Mouse (Mus musculus) midbrain, postnatal 0 days (tissue): Measurements from ENCODE around the gene Arhgef17. TPM values are rescaled to one million over a fixed set of nuclear protein-coding genes. Genes with fewer than 3 reads are reported as not detected.

Experiments
- ATAC-seq: fragments of 200-750 bp; cut with Nextera tagmentation; 2 replicates; pipeline ENCODE4 v1.8.0; 2017; ENCODE audit warnings: moderate number of reproducible peaks, mild to moderate bottlenecking, moderate TSS enrichment, moderate library complexity; ENCODE audit not compliant: low FRiP score
- DNase-seq: peaks from one replicate; pipeline ENCODE4 v3.0.0-alpha.2; 2015; ENCODE audit warnings: low spot score
- H3K27ac ChIP-seq: fragments of 300-500 bp; sonication (generic); 2 replicates; pipeline ENCODE4 v1.5.1; 2014; ENCODE audit warnings: low read depth, mild to moderate bottlenecking, low read length, mixed read lengths
- H3K27me3 ChIP-seq: fragments of 300-500 bp; sonication (generic); 2 replicates; pipeline ENCODE4 v1.6.1; 2014; ENCODE audit warnings: low read length, control low read depth, mixed read lengths; ENCODE audit not compliant: insufficient read depth
- H3K36me3 ChIP-seq: fragments of 300-500 bp; sonication (generic); 2 replicates; pipeline ENCODE4 v1.6.1; 2014; ENCODE audit warnings: low read length, control low read depth, mixed read lengths; ENCODE audit not compliant: insufficient read depth
- H3K4me1 ChIP-seq: fragments of 300-500 bp; sonication (generic); 2 replicates; pipeline ENCODE4 v1.6.1; 2014; ENCODE audit warnings: mild to moderate bottlenecking, control low read depth, antibody characterized with exemption, low read length, mixed read lengths; ENCODE audit not compliant: insufficient read depth
- H3K4me2 ChIP-seq: fragments of 300-500 bp; sonication (generic); 2 replicates; pipeline ENCODE4 v1.6.1; 2014; ENCODE audit warnings: low read depth, mild to moderate bottlenecking, low read length, mixed read lengths; ENCODE audit not compliant: poor library complexity, severe bottlenecking
- H3K4me3 ChIP-seq: fragments of 300-500 bp; sonication (generic); 2 replicates; pipeline ENCODE4 v1.5.1; 2014; ENCODE audit warnings: low read depth, mild to moderate bottlenecking, low read length, moderate library complexity
- H3K9ac ChIP-seq: fragments of 300-500 bp; sonication (generic); replicated peaks from 2 replicates; pipeline ENCODE4 v1.6.1; 2014; ENCODE audit warnings: mild to moderate bottlenecking, low read length, moderate library complexity, mixed read lengths; ENCODE audit not compliant: poor library complexity, severe bottlenecking
- H3K9me3 ChIP-seq: fragments of 300-500 bp; sonication (generic); 2 replicates; pipeline ENCODE4 v1.6.1; 2016; ENCODE audit warnings: low read length, control low read depth
- CTCF ChIP-seq: IDR thresholded peaks from 2 replicates; pipeline ENCODE4 v1.5.1; 2016; ENCODE audit warnings: antibody characterized with exemption, mild to moderate bottlenecking
- WGBS: fragments of 180-500 bp; shearing (Covaris S2); extraction: QIAGEN DNeasy Blood & Tissue Kit; methylation state at CpG from one replicate; pipeline ENCODE4 v1.1.7; 2014; 5-methylcytosine and 5-hydroxymethylcytosine counted together
- polyA plus RNA-seq: library from polyadenylated mRNA; unstranded; fragments of >200 nt; fragmentation: Nextera tagmentation; extraction: Ambion mirVana; gene quantifications from 2 replicates; pipeline ENCODE4 v1.2.1, GENCODE M21; 2015
- total RNA-seq: library from RNA; depleted of rRNA; stranded (reverse); fragments of >200 nt; gene quantifications from 2 replicates; pipeline ENCODE4 v1.2.3, GENCODE M21; 2014

Gene Arhgef17
- total and polyA plus RNA-seq, 2 experiments from 2014 or later, result 16.3 to 89.1 TPM

DNA sequence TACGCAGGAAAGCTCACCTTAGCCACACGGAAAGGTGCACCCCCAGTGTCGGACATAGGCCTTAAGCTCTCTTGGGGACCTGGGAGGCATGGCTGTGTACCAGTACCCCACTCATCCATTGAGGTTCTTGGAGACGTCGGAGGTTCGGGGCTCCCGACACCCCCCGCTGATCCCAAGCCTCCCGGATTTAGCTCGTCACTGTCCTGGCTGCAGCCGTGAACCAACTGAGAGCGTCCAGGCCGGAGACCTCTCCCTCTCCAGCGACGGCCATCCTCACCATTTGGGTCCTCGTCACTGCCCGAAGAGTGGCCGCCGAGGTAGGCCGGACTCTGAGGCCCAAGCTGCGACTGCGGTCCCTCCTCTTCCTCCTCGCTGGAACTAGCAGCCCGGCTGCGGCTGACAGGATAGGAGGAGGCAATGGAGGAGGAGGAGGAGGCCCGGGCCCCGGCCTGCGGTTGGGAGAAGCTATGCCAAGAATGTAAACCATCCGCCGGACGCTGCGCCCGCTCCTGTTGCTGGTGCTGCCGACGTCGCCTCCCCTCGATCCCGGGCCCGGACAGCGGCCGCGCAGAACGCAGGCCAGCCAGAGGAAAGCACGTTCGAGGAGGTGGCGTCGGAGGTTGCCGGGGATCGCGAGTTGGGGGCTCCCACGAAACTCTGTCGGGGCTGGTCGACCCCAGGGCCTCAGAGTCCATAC lies 1.1 kb downstream of the Arhgef17 start:
- H3K27me3 ChIP-seq, result peaks cover 31% of the 10 kb centered on the region
- 9% methylated on average over 48 of the region's 53 CpGs for WGBS
- H3K4me2 ChIP-seq, result peak overlapping the region; percentile 81
- H3K4me1 ChIP-seq, result 0 out of 2 replicates have a peak, but pooled peaks cover 6% of the 10 kb centered on the region
- peak overlapping the region; percentile 43; the same call in 1 of the 2 replicates for H3K27ac ChIP-seq
- H3K9ac ChIP-seq, result peak overlapping the region; percentile 50; the same call in 1 of the 2 replicates
- DNase-seq, result no peak
- no peak for ATAC-seq
- TF ChIP-seq CTCF, result no peak
- H3K4me3 ChIP-seq, result peak overlapping the region; percentile 46
- no peaks in the 10 kb centered on the region for H3K9me3 ChIP-seq
- H3K36me3 ChIP-seq, result no peaks in the 10 kb centered on the region

DNA sequence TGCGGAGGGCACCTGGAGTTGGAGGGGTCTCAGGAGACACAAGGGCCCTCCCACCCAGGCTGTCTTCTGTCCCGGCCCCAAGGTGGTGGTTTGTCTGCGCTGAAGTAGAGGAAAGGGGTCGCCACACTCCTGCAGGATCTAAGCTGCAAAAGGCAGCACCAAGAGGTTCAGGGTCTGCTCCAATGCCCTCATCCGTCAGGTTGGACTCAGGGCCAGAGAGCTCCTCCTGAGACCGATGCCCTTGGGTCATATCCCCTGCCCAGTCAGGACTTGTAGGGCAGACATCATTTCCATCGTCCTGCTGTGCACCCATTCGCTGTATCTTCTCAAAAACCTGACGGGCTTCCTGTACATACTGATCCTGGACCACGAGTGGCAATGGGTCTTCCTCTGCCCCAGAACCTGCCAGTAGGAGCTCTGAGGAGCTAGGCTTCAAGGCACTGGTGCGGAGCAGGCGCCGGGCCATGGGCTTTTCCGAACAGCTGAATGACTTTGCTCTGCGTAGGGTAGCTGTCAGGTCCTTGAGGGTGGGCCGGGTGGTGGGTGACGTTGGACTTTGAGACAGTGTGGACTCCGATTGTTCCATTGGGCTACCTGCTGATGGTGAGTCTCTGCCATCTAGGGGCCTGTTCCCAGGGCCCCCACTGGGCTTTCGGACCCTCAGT lies 2.1 kb downstream of the Arhgef17 start:
- Histone ChIP-seq H3K27ac (no peak overlapping the region), H3K27me3 (peaks cover 31% of the 10 kb centered on the region), H3K9me3 (no peaks in the 10 kb centered on the region), H3K4me3 (peak overlapping the region; percentile 5; the same call in 1 of the 2 replicates), H3K9ac (no peak overlapping the region), H3K4me1 (0 out of 2 replicates have a peak, but pooled peaks cover 9% of the 10 kb centered on the region), H3K36me3 (no peaks in the 10 kb centered on the region), H3K4me2 (peak overlapping the region; percentile 81; the same call in 1 of the 2 replicates)
- TF ChIP-seq CTCF, result no peak
- DNase-seq (no peak), ATAC-seq (no peak)
- 82% methylated on average over 19 of the region's 19 CpGs for WGBS

GRCm38 (mm10) chr7:100928456-100928855 lies 3.5 kb downstream of the Arhgef17 start:
- no peak overlapping the region for H3K27ac ChIP-seq
- WGBS, result 61% methylated on average over 9 of the region's 9 CpGs

DNA sequence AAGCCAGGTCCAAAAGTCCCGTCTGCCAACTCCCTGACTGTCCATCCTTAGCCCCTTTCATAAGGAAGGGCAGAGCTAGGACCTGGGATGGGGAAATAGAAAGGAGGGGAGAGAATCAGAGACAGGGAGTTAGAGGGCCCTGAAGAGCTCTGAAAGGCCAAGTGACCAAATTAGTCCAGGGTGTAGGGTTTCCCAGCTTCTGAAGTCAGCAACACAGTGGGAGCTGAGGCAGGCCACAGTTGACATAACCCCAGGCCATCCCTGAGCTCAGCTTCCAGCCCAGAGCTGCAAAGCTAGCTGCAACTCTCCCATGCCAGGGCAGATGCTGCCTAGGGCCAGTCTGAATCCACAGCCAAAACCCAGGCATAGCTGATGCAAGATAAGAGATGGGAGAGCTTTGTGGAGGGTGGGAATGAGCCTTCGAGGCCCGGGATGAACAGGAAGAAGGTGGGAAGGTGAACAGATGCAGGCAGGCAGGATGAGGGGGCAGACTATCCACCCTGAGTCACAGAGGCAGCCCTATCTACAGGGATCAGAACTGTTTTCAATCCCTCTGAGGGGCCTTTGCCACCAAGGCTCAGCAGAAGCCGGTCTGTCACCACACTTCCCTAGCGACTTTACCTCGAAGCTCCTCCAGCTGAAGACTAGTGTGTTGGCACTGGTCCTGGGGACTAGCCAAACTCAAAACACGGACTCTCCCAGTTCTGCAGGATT lies 4.5 kb downstream of the Arhgef17 start:
- H3K36me3 ChIP-seq, result no peaks in the 10 kb centered on the region
- no peak overlapping the region for H3K27ac ChIP-seq
- peaks cover 25% of the 10 kb centered on the region for H3K27me3 ChIP-seq
- TF ChIP-seq CTCF, result no peak
- 30% methylated on average over 7 of the region's 7 CpGs for WGBS
- ATAC-seq, result no peak
- 0 out of 2 replicates have a peak, but pooled peaks cover 9% of the 10 kb centered on the region for H3K4me1 ChIP-seq
- no peak overlapping the region for H3K4me3 ChIP-seq
- H3K9me3 ChIP-seq, result no peaks in the 10 kb centered on the region
- DNase-seq, result no peak
- H3K4me2 ChIP-seq, result peak overlapping the region; percentile 33; the same call in 1 of the 2 replicates
- no peak overlapping the region for H3K9ac ChIP-seq

More at GRCm38 (mm10) chr7:100928456-100928855, 3.5 kb downstream of the Arhgef17 start:
- no peaks in the 10 kb centered on the region for H3K9me3 ChIP-seq
- 0 out of 2 replicates have a peak overlapping the region, but pooled peaks have one; percentile 1 for H3K4me3 ChIP-seq
- H3K36me3 ChIP-seq, result no peaks in the 10 kb centered on the region
- 0 out of 2 replicates have a peak, but pooled peaks cover 9% of the 10 kb centered on the region for H3K4me1 ChIP-seq
- TF ChIP-seq CTCF, result no peak
- no peak for DNase-seq
- H3K9ac ChIP-seq, result no peak overlapping the region
- peaks cover 31% of the 10 kb centered on the region for H3K27me3 ChIP-seq
- no peak for ATAC-seq
- peak overlapping the region; percentile 33 for H3K4me2 ChIP-seq

DNA sequence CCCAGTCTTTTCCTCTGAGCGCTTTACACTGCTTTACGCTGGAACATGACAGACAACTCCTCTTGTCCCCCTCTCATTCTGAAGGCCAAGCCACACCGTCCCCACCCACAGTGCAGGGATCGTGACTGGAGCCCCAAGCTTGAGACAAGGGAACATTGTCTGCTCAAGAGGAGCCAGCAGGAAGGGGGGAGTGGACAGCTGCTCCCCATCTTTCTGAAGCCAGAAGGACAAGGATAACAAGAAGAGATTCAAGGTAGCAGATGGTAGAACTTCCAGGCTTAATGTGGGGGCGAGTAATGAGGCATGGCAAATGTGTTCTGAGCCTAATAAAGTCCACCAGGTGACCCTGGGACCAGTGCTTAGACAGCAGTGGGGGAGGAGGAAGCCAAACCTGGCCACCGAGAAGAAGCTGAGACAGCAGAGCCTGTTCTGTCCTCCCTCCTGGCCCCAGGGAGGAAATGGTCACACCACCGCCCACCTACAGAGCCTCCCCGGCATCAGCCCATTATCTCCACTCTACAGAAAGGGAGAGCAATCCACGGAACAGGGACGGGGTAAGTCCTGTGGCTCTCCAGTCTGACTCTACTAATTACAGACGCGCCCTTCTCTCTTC lies 5.5 kb downstream of the Arhgef17 start:
- H3K9me3 ChIP-seq, result no peaks in the 10 kb centered on the region
- H3K4me3 ChIP-seq, result no peak overlapping the region
- DNase-seq (no peak), ATAC-seq (no peak)
- peaks cover 14% of the 10 kb centered on the region for H3K27me3 ChIP-seq
- no peak overlapping the region for H3K27ac ChIP-seq
- 0 out of 2 replicates have a peak, but pooled peaks cover 5% of the 10 kb centered on the region for H3K4me1 ChIP-seq
- TF ChIP-seq CTCF, result no peak
- WGBS, result 41% methylated on average over 12 of the region's 12 CpGs
- no peak overlapping the region for H3K9ac ChIP-seq
- H3K4me2 ChIP-seq, result peak overlapping the region; percentile 33
- no peaks in the 10 kb centered on the region for H3K36me3 ChIP-seq
